Mouse (Mus musculus) lung, postnatal 0 days (tissue): ENCODE measurements around the gene Cebpa.

ENCODE experiments used
- CTCF ChIP-seq: IDR thresholded peaks from 2 replicates; pipeline ENCODE4 v1.5.1; 2016; ENCODE audit warnings: antibody characterized with exemption, mild to moderate bottlenecking
- EP300 ChIP-seq: IDR thresholded peaks from 2 replicates; pipeline ENCODE4 v1.6.1; 2016; ENCODE audit warnings: antibody characterized with exemption, mild to moderate bottlenecking, control low read depth

GRCm38 (mm10) chr7:35106614-35107013 is 12.5 kb upstream of the Cebpa start:
- TF ChIP-seq EP300 (no peak), CTCF (no peak)
